Mouse (Mus musculus) limb, embryonic 14.5 days (tissue): ENCODE results near the gene Procr. TPM values are rescaled to one million over a fixed set of nuclear protein-coding genes. Genes with fewer than 3 reads are reported as not detected.

Source experiments
- ATAC-seq: fragments of 200-750 bp; cut with Nextera tagmentation; 2 replicates; pipeline ENCODE4 v1.8.0; 2017; ENCODE audit warnings: low read depth, moderate number of reproducible peaks, moderate TSS enrichment; ENCODE audit not compliant: low FRiP score
- DNase-seq: peaks from one replicate; pipeline ENCODE4 v3.0.0-alpha.2; 2015; ENCODE audit warnings: low spot score
- H3K27ac ChIP-seq: fragments of 300-500 bp; sonication (generic); replicated peaks from 2 replicates; pipeline ENCODE4 v1.5.1; 2014; ENCODE audit warnings: low read depth, mild to moderate bottlenecking, low read length, moderate library complexity, mixed read lengths
- H3K27me3 ChIP-seq: fragments of 300-500 bp; sonication (generic); 2 replicates; pipeline ENCODE4 v1.6.1; 2014; ENCODE audit warnings: low read length, mixed read lengths; ENCODE audit not compliant: control insufficient read depth, insufficient read depth
- H3K36me3 ChIP-seq: fragments of 300-500 bp; sonication (generic); 2 replicates; pipeline ENCODE4 v1.6.1; 2014; ENCODE audit warnings: mild to moderate bottlenecking, low read length, moderate library complexity, mixed read lengths; ENCODE audit not compliant: control insufficient read depth, insufficient read depth
- H3K4me1 ChIP-seq: fragments of 300-500 bp; sonication (generic); 2 replicates; pipeline ENCODE4 v1.6.1; 2014; ENCODE audit warnings: antibody characterized with exemption, low read length, mixed read lengths; ENCODE audit not compliant: control insufficient read depth, insufficient read depth
- H3K4me2 ChIP-seq: fragments of 300-500 bp; sonication (generic); replicated peaks from 2 replicates; pipeline ENCODE4 v1.6.1; 2014; ENCODE audit warnings: low read depth, mild to moderate bottlenecking, low read length, moderate library complexity; ENCODE audit not compliant: severe bottlenecking
- H3K4me3 ChIP-seq: fragments of 300-500 bp; sonication (generic); replicated peaks from 2 replicates; pipeline ENCODE4 v1.5.1; 2014; ENCODE audit warnings: low read length
- H3K9ac ChIP-seq: fragments of 300-500 bp; sonication (generic); 2 replicates; pipeline ENCODE4 v1.6.1; 2014; ENCODE audit warnings: mild to moderate bottlenecking, low read depth, low read length, moderate library complexity; ENCODE audit not compliant: severe bottlenecking
- H3K9me3 ChIP-seq: fragments of 300-500 bp; sonication (generic); 2 replicates; pipeline ENCODE4 v1.6.1; 2016; ENCODE audit warnings: low read length; ENCODE audit not compliant: control insufficient read depth
- POLR2A ChIP-seq: fragments of 200-500 bp; IDR thresholded peaks from 2 replicates; pipeline ENCODE4 v1.8.0; 2012; ENCODE audit warnings: inconsistent platforms, mild to moderate bottlenecking, moderate library complexity, borderline replicate concordance; ENCODE audit not compliant: insufficient read depth, insufficient read length; ENCODE audit errors: extremely low read depth
- WGBS: fragments of 180-500 bp; shearing (Covaris S2); extraction: QIAGEN DNeasy Blood & Tissue Kit; methylation state at CpG from one replicate; pipeline ENCODE4 v1.1.7; 2014; 5-methylcytosine and 5-hydroxymethylcytosine counted together
- polyA plus RNA-seq, 2 experiments: library from polyadenylated mRNA; depleted of rRNA in 1 of 2; stranded (reverse) in 1 of 2; unstranded in 1 of 2; fragments of >200 nt; fragmentation: Nextera tagmentation in 1 of 2; extraction: Ambion mirVana in 1 of 2; gene quantifications; 2 replicates each; pipeline versions ENCODE4 v1.2.1 to v1.2.3; 2012 to 2014

Procr gene
- polyA plus RNA-seq, 2 experiments: 4.3 to 8.2 TPM

DNA sequence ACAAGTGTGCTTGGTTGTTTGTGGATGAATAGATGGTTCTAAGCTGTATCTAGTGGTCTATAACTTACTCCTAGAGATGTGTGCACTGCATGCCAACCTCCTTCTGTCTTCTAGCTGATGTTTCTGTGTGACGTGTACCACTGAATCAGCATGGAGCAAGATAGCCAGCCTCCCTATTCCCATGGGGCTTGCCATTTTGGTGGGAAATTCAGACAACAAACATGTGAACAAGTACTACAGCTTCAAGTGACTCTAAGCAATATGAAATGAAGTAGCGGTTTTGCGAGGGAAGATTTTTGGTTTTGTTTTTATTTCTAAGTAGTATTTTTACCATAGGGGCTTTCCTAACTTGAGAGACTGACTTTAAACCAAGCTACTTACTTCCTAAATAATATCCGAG, 1.5 kb upstream of the Procr start:
- H3K27me3 ChIP-seq: no peaks in the 10 kb centered on the region
- H3K36me3 ChIP-seq: no peaks in the 10 kb centered on the region
- H3K27ac ChIP-seq: no peak overlapping the region
- no peaks in the 10 kb centered on the region for H3K9me3 ChIP-seq
- H3K9ac ChIP-seq: no peak overlapping the region
- H3K4me3 ChIP-seq: no peak overlapping the region
- H3K4me1 ChIP-seq: 0 out of 2 replicates have a peak, but pooled peaks cover 2% of the 10 kb centered on the region
- TF ChIP-seq POLR2A: no peak
- 83% methylated on average over 4 of the region's 4 CpGs for WGBS
- DNase-seq: no peak
- no peak overlapping the region for H3K4me2 ChIP-seq
- no peak for ATAC-seq

DNA sequence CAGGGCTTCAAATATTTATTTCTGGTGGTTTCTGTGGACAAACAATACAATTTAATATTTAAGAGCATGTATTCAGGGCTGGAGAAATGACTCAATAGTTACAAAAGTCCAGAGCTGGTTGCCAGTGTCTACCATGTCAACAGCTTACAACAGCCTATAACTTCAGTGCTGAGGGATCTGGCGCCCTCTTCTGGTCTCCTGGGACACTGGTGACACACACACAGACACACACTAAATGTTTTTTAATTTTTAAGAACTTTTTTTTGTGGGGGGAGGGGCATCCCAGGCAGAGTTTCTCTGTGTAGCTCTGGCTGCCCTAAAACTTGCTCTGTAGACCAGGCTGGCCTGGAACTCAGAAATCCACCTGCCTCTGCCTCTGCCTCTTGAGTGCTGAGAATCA, 4.8 kb downstream of the Procr start:
- DNase-seq (no peak), ATAC-seq (no peak)
- Histone ChIP-seq H3K27ac (no peak overlapping the region), H3K4me3 (no peak overlapping the region), H3K4me1 (0 out of 2 replicates have a peak, but pooled peaks cover 2% of the 10 kb centered on the region), H3K36me3 (no peaks in the 10 kb centered on the region), H3K4me2 (no peak overlapping the region), H3K9me3 (no peaks in the 10 kb centered on the region), H3K27me3 (no peaks in the 10 kb centered on the region), H3K9ac (no peak overlapping the region)
- 4% methylated on average over 1 of the region's 1 CpGs for WGBS
- no peak for TF ChIP-seq POLR2A

DNA sequence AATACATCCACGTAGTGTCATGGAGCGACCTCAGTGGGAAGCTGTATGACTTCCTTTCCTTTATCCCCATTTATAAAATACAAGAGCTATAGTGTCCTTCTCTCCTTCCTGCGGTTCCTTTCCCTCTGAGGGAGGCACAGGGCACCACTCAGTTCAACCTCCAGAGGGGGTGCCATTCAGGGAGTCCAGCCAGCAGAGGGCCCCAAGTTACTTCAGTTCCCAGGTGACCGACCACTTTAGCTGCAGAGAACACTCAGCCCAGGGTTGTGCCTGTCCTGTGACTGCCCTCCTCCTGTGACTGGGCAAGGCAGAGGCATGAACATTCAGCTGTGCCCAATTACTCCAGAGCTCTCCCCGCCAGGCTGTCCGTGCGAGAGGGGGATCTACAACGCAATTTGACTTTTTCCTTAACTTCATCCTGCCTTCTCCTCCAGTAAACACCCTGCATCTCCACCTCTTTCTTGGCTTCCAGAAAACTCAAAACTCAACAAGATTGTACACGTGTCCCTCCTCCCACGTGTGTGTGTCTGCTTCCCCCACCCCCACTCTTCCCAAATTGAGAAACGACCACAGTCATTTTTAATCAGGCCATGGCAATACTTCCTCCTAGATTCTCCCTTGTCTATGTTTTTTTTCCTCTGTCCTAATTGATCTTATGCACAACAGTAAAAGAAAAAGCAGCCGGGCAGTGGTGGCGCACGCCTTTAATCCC, 6.1 kb downstream of the Procr start:
- Histone ChIP-seq H3K4me3 (no peak overlapping the region), H3K9me3 (no peaks in the 10 kb centered on the region), H3K4me1 (no peaks in the 10 kb centered on the region), H3K27ac (no peak overlapping the region), H3K9ac (no peak overlapping the region), H3K4me2 (no peak overlapping the region), H3K36me3 (no peaks in the 10 kb centered on the region), H3K27me3 (no peaks in the 10 kb centered on the region)
- 53% methylated on average over 14 of the region's 14 CpGs for WGBS
- TF ChIP-seq POLR2A: no peak
- ATAC-seq: no peak
- no peak for DNase-seq

DNA sequence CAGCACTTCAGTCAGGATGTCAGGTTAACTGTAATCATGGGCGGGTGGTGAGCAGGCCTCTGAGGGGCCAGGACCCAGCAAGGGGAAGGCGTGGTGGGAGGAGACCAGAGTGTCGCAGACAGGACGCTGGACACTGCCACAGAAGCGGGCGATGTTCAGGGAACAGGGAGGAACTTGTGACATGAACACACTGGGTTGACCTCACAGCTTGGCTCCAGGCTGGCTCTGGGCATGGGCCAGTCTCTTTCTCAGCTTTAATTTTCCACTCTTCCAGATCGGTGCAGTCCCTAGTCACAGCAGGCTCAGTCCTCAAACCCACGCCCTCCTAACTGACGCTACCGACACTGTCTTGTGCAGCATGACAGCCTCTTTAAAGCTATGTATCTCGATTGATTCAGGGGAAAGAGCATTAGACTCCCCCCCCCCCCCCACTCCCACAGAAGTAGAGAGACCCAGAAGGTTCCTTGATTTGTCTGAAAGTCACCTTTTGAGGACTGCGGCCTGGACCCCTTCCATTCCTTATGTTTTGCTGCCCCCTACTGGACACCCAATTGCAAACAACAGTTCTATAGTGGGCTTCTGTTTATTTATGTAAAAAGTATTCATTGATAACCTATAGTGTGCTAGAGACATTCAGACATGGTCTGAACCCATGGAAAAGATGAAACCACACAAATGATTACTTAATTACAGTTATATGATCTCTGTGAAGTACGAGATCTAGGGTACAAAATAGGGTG, 13.9 kb downstream of the Procr start:
- no peaks in the 10 kb centered on the region for H3K36me3 ChIP-seq
- TF ChIP-seq POLR2A: no peak
- no peak overlapping the region for H3K4me2 ChIP-seq
- DNase-seq (peak; percentile 84), ATAC-seq (no peak)
- H3K4me3 ChIP-seq: no peak overlapping the region
- no peaks in the 10 kb centered on the region for H3K9me3 ChIP-seq
- H3K9ac ChIP-seq: no peak overlapping the region
- WGBS: 53% methylated on average over 13 of the region's 13 CpGs
- no peak overlapping the region for H3K27ac ChIP-seq
- no peaks in the 10 kb centered on the region for H3K27me3 ChIP-seq
- no peaks in the 10 kb centered on the region for H3K4me1 ChIP-seq

DNA sequence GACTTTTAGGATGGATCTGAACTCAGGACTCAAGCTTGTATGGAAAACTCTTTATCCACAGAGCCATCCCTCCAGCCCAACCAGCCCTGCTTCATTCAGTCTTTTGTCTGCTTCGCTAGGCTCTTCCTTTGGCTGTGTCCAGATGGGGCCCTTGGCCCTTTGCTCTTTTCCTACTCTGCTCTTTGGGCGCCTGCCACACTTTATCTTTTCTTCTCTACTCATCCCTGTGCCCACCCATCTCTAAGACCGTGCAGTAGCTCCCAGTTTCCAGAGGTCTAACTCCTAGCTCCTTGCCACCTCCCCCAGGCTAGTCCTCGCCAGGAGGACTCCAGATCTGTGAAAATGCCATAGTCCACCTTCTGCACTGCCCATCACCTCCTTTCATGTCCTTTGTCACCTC, 22.7 kb downstream of the Procr start:
- no peak for TF ChIP-seq POLR2A
- no peak overlapping the region for H3K9ac ChIP-seq
- H3K9me3 ChIP-seq: no peaks in the 10 kb centered on the region
- ATAC-seq: no peak
- no peak overlapping the region for H3K4me3 ChIP-seq
- H3K36me3 ChIP-seq: no peaks in the 10 kb centered on the region
- 0 out of 2 replicates have a peak, but pooled peaks cover 3% of the 10 kb centered on the region for H3K4me1 ChIP-seq
- no peak overlapping the region for H3K4me2 ChIP-seq
- WGBS: 61% methylated on average over 4 of the region's 4 CpGs
- no peak overlapping the region for H3K27ac ChIP-seq
- H3K27me3 ChIP-seq: peaks cover 43% of the 10 kb centered on the region
- DNase-seq: no peak
